Mouse (Mus musculus) liver, embryonic 15.5 days (tissue): Measurements from ENCODE around the gene Isl1. TPM values are rescaled to one million over a fixed set of nuclear protein-coding genes. Genes with fewer than 3 reads are reported as not detected.

Experiments
- ATAC-seq: fragments of 200-750 bp; cut with Nextera tagmentation; 2 replicates; pipeline ENCODE4 v1.8.0; 2017; ENCODE audit warnings: moderate number of reproducible peaks, mild to moderate bottlenecking, moderate library complexity; ENCODE audit not compliant: insufficient read depth
- H3K27ac ChIP-seq: fragments of 300-500 bp; sonication (generic); replicated peaks from 2 replicates; pipeline ENCODE4 v1.5.1; 2015; ENCODE audit warnings: mild to moderate bottlenecking, inconsistent platforms
- H3K27me3 ChIP-seq: fragments of 300-500 bp; sonication (generic); 2 replicates; pipeline ENCODE4 v1.6.1; 2015; ENCODE audit warnings: mild to moderate bottlenecking, inconsistent platforms
- H3K36me3 ChIP-seq: fragments of 300-500 bp; sonication (generic); replicated peaks from 2 replicates; pipeline ENCODE4 v1.6.1; 2015; ENCODE audit warnings: moderate library complexity, mild to moderate bottlenecking, inconsistent platforms
- H3K4me1 ChIP-seq: fragments of 300-500 bp; sonication (generic); replicated peaks from 2 replicates; pipeline ENCODE4 v1.6.1; 2015; ENCODE audit warnings: inconsistent platforms
- H3K4me2 ChIP-seq: fragments of 300-500 bp; sonication (generic); 2 replicates; pipeline ENCODE4 v1.6.1; 2015; ENCODE audit warnings: moderate library complexity, mild to moderate bottlenecking, inconsistent platforms
- H3K4me3 ChIP-seq: fragments of 300-500 bp; sonication (generic); replicated peaks from 2 replicates; pipeline ENCODE4 v1.5.1; 2015; ENCODE audit warnings: mild to moderate bottlenecking, inconsistent platforms
- H3K9ac ChIP-seq: fragments of 300-500 bp; sonication (generic); 2 replicates; pipeline ENCODE4 v1.6.1; 2015; ENCODE audit warnings: moderate library complexity, mild to moderate bottlenecking, inconsistent platforms
- H3K9me3 ChIP-seq: fragments of 300-500 bp; sonication (generic); replicated peaks from 2 replicates; pipeline ENCODE4 v1.6.1; 2016; ENCODE audit warnings: inconsistent platforms
- WGBS: fragments of 180-500 bp; shearing (Covaris S2); methylation state at CpG from one replicate; pipeline ENCODE4 v1.1.7; 2015; ENCODE audit warnings: mixed read lengths; ENCODE audit not compliant: insufficient replicate concordance; 5-methylcytosine and 5-hydroxymethylcytosine counted together
- polyA plus RNA-seq: library from polyadenylated mRNA; unstranded; fragments of >200 nt; fragmentation: Nextera tagmentation; extraction: Ambion mirVana; gene quantifications from 2 replicates; pipeline ENCODE4 v1.2.1, GENCODE M21; 2015

Gene Isl1
- 0.30 and 0.32 TPM in 2 replicates for polyA plus RNA-seq

DNA sequence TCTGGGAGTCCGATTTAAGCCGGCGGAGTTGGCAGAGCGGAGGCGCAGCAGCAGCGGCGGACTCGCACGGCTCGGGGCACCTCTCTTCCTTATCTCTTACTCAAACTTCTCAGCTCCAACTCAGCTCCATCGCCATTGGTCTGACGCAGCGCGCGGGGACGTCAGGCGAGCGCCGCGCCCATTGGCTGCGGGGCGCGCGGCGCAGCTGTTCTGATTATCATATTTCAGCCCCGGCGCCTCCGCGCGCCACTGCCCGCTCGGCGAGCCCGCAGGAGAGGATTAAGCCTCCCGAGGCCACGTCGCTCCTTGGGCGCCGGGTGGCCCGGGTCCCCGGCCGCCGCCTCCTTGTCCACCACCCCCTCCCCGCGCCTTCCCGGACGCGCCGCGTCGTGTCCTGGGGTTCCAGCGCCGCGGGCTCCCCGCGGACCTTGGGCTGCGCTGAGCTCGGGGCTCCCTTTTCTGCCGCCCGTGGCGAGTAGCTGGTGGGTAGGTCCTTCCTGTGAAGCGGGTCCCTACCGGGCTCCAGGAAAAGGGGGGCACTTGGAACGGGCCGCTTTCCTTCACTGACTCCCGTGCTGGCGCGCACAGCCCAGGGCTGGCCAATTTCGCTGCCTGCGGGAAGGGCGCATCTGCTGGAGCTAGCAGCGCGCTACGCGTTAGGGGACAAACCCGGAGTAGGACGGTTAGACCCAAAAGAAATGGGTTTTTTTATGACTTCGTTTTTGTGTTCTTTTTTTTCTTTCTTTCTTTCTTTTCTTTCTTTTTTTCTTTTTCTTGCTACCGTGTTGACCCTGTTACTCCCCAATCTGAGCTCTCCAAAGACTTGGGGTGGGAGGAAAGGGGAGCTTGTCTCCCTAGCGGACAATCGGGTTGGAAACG, at the start of gene Isl1:
Isl1 (minus strand) TSS at position 106 of the 879 bp plus-strand sequence.
- H3K4me2 ChIP-seq = peak within 1 kb of the TSS; percentile 63
- ATAC-seq = peak; percentile 62
- H3K9me3 ChIP-seq = no peaks in the 10 kb centered on the region
- H3K27ac ChIP-seq = no peak within 1 kb of the TSS
- no peak within 1 kb of the TSS for H3K9ac ChIP-seq
- no peaks in the 10 kb centered on the region for H3K36me3 ChIP-seq
- H3K4me1 ChIP-seq = no peaks in the 10 kb centered on the region
- H3K27me3 ChIP-seq = peaks cover 94% of the 10 kb centered on the region
- WGBS = under 1% methylated on average over 81 of the region's 82 CpGs
- H3K4me3 ChIP-seq = peak within 1 kb of the TSS; percentile 40

DNA sequence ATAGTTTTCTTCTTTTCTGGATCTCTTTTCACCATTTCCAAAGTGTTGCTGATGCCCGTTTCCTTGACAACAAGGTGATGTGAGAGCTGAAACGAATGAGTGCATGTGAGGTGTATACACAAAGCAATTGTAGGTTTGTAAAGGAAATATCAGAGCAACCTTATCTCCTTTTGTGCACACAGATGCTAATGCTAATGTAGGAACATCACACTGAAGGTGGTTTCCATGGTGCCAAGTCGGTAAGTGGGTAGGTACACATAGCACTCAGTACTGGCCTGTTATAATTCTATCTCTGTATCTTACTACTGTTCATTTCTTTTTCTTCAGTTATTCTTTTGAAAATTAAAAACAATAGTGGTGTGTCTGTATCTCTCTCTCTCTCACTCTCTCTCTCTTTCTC, 26.3 kb upstream of the Isl1 start:
- H3K4me1 ChIP-seq = no peaks in the 10 kb centered on the region
- no peak overlapping the region for H3K27ac ChIP-seq
- 54% methylated on average over 3 of the region's 3 CpGs for WGBS
- no peaks in the 10 kb centered on the region for H3K36me3 ChIP-seq
- H3K9ac ChIP-seq = no peak overlapping the region
- H3K4me3 ChIP-seq = no peak overlapping the region
- ATAC-seq = no peak
- no peak overlapping the region for H3K4me2 ChIP-seq
- H3K27me3 ChIP-seq = no peaks in the 10 kb centered on the region
- H3K9me3 ChIP-seq = no peaks in the 10 kb centered on the region

DNA sequence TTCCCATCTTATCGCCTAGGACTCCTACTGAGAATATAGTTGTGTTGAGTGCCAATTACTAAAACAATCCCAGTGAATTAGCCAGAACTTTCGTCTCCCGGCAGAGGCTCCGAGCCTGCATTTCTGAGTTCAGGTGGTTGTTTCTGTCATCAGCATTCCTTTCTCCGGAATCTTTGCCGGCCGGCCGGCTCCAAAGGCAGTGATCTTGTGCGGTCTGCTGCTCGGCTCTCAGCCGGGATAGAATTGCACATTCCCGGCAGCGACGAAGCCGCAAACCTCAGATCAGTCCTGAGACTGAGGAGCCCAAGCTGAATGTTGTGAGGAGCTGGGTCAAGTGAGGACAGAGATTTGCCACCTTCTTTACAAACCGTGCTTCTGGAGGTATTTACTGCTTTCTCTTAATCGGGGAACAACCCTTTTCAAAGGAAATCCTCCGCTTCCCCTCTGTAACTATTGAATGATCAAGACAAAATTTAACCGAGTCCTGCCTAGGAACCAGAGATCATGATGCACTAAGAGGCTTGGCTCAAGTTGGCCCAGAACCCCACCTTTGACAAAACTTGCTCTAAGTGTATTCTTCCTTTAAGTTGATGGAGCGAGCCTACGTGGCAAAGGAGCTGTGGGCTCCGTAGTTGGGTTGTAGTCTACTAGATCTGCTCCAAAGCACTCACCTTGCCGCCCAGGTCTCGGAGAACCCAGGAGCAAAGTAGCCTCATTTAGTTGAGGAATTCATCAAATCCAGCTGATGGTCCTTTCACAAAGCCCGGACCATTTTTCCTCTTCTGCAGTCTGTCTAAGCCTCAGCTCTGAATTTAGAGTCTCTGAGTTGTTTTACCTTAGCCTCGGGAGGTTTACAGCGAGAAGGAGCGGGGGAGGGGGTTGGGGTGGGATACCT, 4.4 kb upstream of the Isl1 start:
- no peaks in the 10 kb centered on the region for H3K4me1 ChIP-seq
- no peak for ATAC-seq
- H3K4me3 ChIP-seq = no peak overlapping the region
- no peak overlapping the region for H3K27ac ChIP-seq
- H3K36me3 ChIP-seq = no peaks in the 10 kb centered on the region
- no peaks in the 10 kb centered on the region for H3K9me3 ChIP-seq
- peaks cover 66% of the 10 kb centered on the region for H3K27me3 ChIP-seq
- H3K4me2 ChIP-seq = no peak overlapping the region
- no peak overlapping the region for H3K9ac ChIP-seq
- WGBS = 2% methylated on average over 28 of the region's 28 CpGs

DNA sequence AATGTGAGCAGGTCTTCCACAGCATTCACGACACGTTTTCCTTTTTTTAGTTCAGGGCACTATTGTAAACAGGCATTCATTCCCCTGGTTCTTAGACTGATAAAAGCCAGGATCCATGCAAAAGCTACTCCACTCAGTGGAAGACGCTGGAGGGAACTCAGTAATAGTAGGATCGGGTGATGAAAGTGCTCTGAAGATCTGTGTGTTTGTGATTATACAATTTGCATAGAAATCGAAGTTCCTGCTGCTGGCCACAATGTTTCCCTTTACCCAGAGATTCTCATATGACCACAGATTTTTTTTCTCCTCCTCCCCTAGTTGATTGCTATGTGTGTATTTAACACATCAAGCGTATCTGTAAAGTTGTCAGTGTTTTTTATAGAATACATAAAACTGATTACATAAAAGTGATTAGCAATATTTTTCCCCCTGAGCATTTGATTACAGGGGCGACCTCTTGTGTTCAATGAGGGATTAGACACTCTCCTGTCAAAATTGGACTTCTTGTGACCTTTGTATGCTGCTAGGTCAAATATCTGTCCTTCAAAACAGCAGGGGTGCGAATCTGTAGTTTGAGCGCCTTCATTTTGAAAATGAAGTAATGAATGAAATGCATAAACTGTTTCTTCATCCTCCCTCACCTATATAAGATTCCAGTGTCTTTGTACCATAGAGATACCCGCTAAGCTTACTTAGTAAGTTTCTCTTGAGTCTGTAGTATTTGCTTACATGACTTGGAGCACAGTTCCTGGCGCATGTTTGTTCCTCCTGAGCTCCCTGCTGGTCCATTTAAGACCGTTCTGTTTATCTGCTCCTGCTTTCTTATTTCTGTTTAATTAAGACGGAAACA, 2.6 kb upstream of the Isl1 start:
- H3K4me2 ChIP-seq = no peak overlapping the region
- no peak for ATAC-seq
- no peaks in the 10 kb centered on the region for H3K36me3 ChIP-seq
- no peaks in the 10 kb centered on the region for H3K4me1 ChIP-seq
- no peaks in the 10 kb centered on the region for H3K9me3 ChIP-seq
- H3K4me3 ChIP-seq = no peak overlapping the region
- no peak overlapping the region for H3K27ac ChIP-seq
- H3K9ac ChIP-seq = no peak overlapping the region
- WGBS = 10% methylated on average over 13 of the region's 13 CpGs
- peaks cover 80% of the 10 kb centered on the region for H3K27me3 ChIP-seq

DNA sequence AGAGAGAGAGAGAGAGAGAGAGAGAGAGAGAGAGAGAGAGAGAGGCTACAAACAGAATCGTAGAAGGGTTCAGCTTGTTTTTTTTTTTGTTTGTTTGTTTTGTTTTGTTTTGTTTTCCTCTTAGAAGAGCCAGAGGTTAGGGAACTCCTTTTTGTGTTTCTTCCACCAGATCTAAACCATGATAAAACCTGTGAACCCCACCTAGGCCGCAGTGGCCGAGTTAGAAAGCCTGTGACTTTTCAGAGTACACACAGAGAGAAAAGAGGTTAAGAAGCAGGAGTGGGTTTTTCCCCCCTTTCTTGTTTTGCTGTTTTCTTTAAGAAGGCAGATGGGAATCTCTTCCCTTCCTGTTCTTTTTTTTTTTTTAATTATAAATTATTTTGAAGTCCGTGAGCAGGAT, 1.5 kb upstream of the Isl1 start:
- WGBS = 25% methylated on average over 4 of the region's 4 CpGs
- Histone ChIP-seq H3K4me2 (no peak overlapping the region), H3K4me3 (no peak overlapping the region), H3K9ac (no peak overlapping the region), H3K9me3 (no peaks in the 10 kb centered on the region), H3K27me3 (peaks cover 91% of the 10 kb centered on the region), H3K4me1 (no peaks in the 10 kb centered on the region), H3K36me3 (no peaks in the 10 kb centered on the region), H3K27ac (no peak overlapping the region)
- ATAC-seq = no peak

DNA sequence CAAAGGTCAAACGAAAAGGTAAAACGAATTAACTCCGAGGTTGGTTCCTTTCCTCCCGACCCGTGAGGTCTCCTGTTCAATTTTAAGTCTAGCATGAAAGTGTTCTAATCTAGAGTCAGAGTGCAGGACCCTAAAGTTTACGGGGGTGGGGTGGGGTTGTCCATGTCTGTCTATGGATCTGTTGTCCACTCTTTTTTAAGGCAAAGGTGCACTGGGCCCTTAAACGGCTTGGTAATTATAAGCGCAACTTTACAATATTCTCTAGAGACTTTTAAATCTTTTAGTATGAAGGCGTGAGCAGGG, 925 bp upstream of the Isl1 start:
- Histone ChIP-seq H3K27me3 (peaks cover 92% of the 10 kb centered on the region), H3K4me3 (no peak overlapping the region), H3K4me1 (no peaks in the 10 kb centered on the region), H3K36me3 (no peaks in the 10 kb centered on the region), H3K4me2 (no peak overlapping the region), H3K9ac (no peak overlapping the region), H3K9me3 (no peaks in the 10 kb centered on the region), H3K27ac (no peak overlapping the region)
- 3% methylated on average over 9 of the region's 9 CpGs for WGBS
- ATAC-seq = no peak

DNA sequence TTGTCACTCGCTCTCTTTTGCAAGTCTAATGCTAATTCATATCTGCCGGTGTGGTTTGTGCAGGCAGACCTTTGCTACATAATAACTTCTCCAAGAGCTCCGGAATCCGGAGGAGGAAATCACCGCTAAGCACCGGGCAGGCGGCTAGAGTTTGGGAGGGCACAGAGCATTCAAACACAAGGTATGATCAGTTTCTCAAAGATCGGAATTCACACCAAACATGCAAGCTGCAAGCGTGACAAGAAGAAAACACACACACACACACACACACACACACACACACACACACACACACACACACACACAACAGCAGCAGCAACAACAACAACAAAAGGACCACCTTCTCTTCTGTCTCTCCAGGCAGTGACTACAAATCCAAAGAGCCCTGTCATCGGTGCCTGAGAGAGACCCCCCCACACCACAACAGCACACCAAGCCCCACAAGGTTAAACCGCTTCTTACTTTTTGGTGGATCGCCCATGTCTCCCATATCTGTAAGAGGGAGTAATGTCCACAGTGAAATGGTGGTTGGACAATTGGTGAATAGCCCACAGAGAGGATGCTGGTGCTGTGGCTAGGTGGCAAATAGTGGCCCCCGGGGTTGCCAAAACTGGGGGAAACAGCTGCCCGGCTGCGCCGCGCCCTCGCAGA, 431 bp downstream of the Isl1 start:
- Histone ChIP-seq H3K27ac (no peak overlapping the region), H3K4me1 (no peaks in the 10 kb centered on the region), H3K9me3 (no peaks in the 10 kb centered on the region), H3K4me3 (peak overlapping the region; percentile 40), H3K9ac (no peak overlapping the region), H3K36me3 (no peaks in the 10 kb centered on the region), H3K27me3 (peaks cover 93% of the 10 kb centered on the region), H3K4me2 (peak overlapping the region; percentile 63)
- no peak for ATAC-seq
- under 1% methylated on average over 18 of the region's 18 CpGs for WGBS

DNA sequence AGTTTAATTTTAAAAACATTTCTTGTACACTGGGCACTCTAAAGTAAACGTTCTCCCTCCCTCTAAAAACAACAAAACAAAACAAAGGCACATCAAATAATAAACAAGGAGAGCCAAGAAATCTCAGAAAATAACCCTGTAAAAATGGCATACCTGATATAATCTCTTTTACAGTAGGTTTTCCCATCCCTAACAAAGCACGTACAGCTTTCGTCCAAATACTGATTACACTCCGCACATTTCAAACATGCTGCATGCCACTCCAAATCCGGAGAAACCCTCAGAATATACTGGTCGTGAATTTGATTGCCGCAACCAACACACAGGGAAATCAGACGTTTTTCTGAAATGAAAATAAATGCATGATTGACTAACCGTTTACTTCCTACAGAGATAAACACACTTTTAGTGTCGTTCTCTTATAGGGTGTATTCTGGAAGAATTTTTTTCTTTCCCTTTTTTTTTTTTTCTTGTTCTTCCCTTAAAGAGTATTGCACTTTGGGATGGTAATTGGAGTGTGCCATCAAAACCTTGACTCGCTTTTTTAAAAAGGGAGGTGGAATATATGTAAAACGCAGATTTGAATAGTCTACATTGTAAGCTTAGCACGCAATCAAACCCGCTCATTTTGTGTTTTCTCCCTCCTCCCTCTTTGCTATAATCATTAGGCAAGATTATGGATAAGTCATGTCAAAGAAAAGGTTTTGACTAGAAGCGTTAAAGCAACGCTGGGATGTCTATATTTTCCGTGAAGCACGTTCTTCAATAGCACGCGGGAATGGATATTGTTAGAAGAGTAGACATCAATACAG, 1.2 kb downstream of the Isl1 start:
- 2% methylated on average over 20 of the region's 20 CpGs for WGBS
- Histone ChIP-seq H3K4me2 (no peak overlapping the region), H3K4me1 (no peaks in the 10 kb centered on the region), H3K9ac (no peak overlapping the region), H3K4me3 (no peak overlapping the region), H3K27me3 (peaks cover 93% of the 10 kb centered on the region), H3K27ac (no peak overlapping the region), H3K36me3 (no peaks in the 10 kb centered on the region), H3K9me3 (no peaks in the 10 kb centered on the region)
- no peak for ATAC-seq

DNA sequence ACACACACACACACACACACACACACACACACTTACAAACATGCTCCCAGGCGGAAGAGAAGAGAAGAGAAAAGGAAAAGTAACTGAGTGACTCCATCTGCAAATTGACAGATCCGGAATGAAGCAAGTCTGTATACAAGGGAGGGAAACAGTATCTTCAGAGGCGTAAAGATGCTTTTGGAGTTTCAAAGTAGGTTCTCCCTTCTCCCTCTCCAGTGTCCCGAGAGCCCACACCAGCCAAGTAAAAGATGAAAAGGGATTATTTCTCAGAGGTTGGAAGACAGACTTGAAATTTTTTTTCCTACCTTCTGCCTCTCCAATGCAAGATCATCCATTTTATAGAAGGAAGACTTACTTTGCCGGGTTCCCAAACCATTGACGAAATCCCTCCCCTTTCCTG, 2.9 kb downstream of the Isl1 start:
- WGBS = 20% methylated on average over 6 of the region's 6 CpGs
- no peak overlapping the region for H3K4me2 ChIP-seq
- no peaks in the 10 kb centered on the region for H3K36me3 ChIP-seq
- H3K9ac ChIP-seq = no peak overlapping the region
- H3K9me3 ChIP-seq = no peaks in the 10 kb centered on the region
- no peak for ATAC-seq
- H3K4me3 ChIP-seq = no peak overlapping the region
- H3K4me1 ChIP-seq = no peaks in the 10 kb centered on the region
- peaks cover 95% of the 10 kb centered on the region for H3K27me3 ChIP-seq
- H3K27ac ChIP-seq = no peak overlapping the region

DNA sequence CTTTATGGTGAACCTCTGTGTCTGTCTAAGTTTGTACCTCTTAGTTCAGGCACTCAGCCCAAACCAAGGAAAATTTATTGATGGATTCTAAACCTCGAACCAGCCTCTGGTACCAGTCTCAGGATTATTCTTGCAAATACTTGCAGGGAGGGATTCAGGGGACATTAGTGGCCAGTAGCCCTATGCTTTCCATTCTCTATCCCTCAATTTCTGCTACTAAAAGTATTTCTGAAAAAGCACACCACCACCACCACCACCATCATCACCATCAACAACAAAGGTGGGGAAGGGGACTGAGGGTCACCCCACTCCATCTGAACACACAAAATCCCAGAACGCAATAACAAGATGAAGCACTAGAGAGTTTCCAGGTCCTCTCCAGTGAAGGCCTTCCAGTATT, 3.8 kb downstream of the Isl1 start:
- no peaks in the 10 kb centered on the region for H3K36me3 ChIP-seq
- no peak overlapping the region for H3K4me3 ChIP-seq
- no peaks in the 10 kb centered on the region for H3K9me3 ChIP-seq
- H3K4me1 ChIP-seq = no peaks in the 10 kb centered on the region
- 25% methylated on average over 2 of the region's 2 CpGs for WGBS
- H3K4me2 ChIP-seq = no peak overlapping the region
- H3K27ac ChIP-seq = no peak overlapping the region
- no peak for ATAC-seq
- H3K9ac ChIP-seq = no peak overlapping the region
- H3K27me3 ChIP-seq = peaks cover 91% of the 10 kb centered on the region
